Mouse (Mus musculus) hindbrain, embryonic 16.5 days (tissue): ENCODE results near the gene Vmn1r214. TPM values are rescaled to one million over a fixed set of nuclear protein-coding genes. Genes with fewer than 3 reads are reported as not detected.

Source experiments
- ATAC-seq: fragments of 200-750 bp; cut with Nextera tagmentation; 2 replicates; pipeline ENCODE4 v1.8.0; 2017; ENCODE audit warnings: moderate TSS enrichment, moderate library complexity
- H3K27ac ChIP-seq: fragments of 300-500 bp; sonication (generic); 2 replicates; pipeline ENCODE4 v1.5.1; 2014; ENCODE audit warnings: low read depth, mild to moderate bottlenecking, control low read depth, low read length, moderate library complexity
- H3K27me3 ChIP-seq: fragments of 300-500 bp; sonication (generic); replicated peaks from 2 replicates; pipeline ENCODE4 v1.6.1; 2014; ENCODE audit warnings: low read length; ENCODE audit not compliant: control insufficient read depth, insufficient read depth
- H3K36me3 ChIP-seq: fragments of 300-500 bp; sonication (generic); 2 replicates; pipeline ENCODE4 v1.6.1; 2014; ENCODE audit warnings: mild to moderate bottlenecking, low read length, moderate library complexity, mixed read lengths; ENCODE audit not compliant: control insufficient read depth, insufficient read depth
- H3K4me1 ChIP-seq: fragments of 300-500 bp; sonication (generic); 2 replicates; pipeline ENCODE4 v1.6.1; 2014; ENCODE audit warnings: low read depth, low read length; ENCODE audit not compliant: control insufficient read depth, insufficient read depth
- H3K4me2 ChIP-seq: fragments of 300-500 bp; sonication (generic); 2 replicates; pipeline ENCODE4 v1.6.1; 2014; ENCODE audit warnings: mild to moderate bottlenecking, low read length, control low read depth, moderate library complexity
- H3K4me3 ChIP-seq: fragments of 300-500 bp; sonication (generic); 2 replicates; pipeline ENCODE4 v1.5.1; 2014; ENCODE audit warnings: mild to moderate bottlenecking, low read length, control low read depth, moderate library complexity
- H3K9ac ChIP-seq: fragments of 300-500 bp; sonication (generic); 2 replicates; pipeline ENCODE4 v1.6.1; 2014; ENCODE audit warnings: low read depth, mild to moderate bottlenecking, control low read depth, low read length, moderate library complexity
- H3K9me3 ChIP-seq: fragments of 300-500 bp; sonication (generic); 2 replicates; pipeline ENCODE4 v1.6.1; 2014; ENCODE audit warnings: mild to moderate bottlenecking, low read length, moderate library complexity; ENCODE audit not compliant: control insufficient read depth
- WGBS: fragments of 180-500 bp; shearing (Covaris S2); extraction: QIAGEN DNeasy Blood & Tissue Kit; methylation state at CpG from one replicate; pipeline ENCODE4 v1.1.7; 2014; 5-methylcytosine and 5-hydroxymethylcytosine counted together
- polyA plus RNA-seq: library from polyadenylated mRNA; unstranded; fragments of >200 nt; fragmentation: Nextera tagmentation; extraction: Ambion mirVana; gene quantifications from 2 replicates; pipeline ENCODE4 v1.2.1, GENCODE M21; 2015

Gene Vmn1r214
- polyA plus RNA-seq, 1 experiment from 2014 or later = not detected

DNA sequence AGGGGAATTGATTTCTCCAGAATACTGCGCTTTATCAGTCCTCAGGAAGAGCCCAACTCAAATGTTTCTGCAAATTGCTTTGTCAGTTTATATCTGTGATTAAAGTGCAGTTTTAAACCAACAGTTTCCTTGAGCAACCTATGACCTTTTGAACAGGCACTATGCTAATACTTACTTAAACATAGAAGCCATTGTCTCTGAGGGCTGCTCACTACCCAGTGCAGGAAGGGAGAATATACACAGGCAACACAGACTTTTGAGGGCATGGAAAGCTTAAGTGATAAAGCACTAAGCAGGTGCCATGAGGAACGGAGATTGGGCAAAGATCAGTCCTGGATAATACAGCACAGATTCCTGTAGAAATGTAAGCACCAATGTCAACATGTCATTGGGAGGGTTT, 39.1 kb downstream of the Vmn1r214 start:
- H3K36me3 ChIP-seq = no peaks in the 10 kb centered on the region
- 98% methylated on average over 2 of the region's 2 CpGs for WGBS
- no peak for ATAC-seq
- H3K4me1 ChIP-seq = no peaks in the 10 kb centered on the region
- no peak overlapping the region for H3K4me2 ChIP-seq
- no peak overlapping the region for H3K27ac ChIP-seq
- H3K4me3 ChIP-seq = no peak overlapping the region
- H3K9me3 ChIP-seq = no peaks in the 10 kb centered on the region
- H3K9ac ChIP-seq = no peak overlapping the region
- no peaks in the 10 kb centered on the region for H3K27me3 ChIP-seq

Other genes starting within 250 kb of the Vmn1r214 start
- not detected in 2 replicates for gene Vmn1r209, start 220.7 kb upstream of the Vmn1r214 start, polyA plus RNA-seq
- gene Vmn1r210, start 199.1 kb upstream of the Vmn1r214 start, polyA plus RNA-seq = not detected in 2 replicates
- not detected in 2 replicates for gene Vmn1r211, start 172.9 kb upstream of the Vmn1r214 start, polyA plus RNA-seq
- not detected in 2 replicates for gene Vmn1r212, start 146.2 kb upstream of the Vmn1r214 start, polyA plus RNA-seq
- not detected in 2 replicates for gene Vmn1r213, start 22.8 kb upstream of the Vmn1r214 start, polyA plus RNA-seq
- gene Vmn1r215, start 37.6 kb downstream of the Vmn1r214 start, polyA plus RNA-seq = not detected in 2 replicates
- gene Vmn1r217, start 87.8 kb downstream of the Vmn1r214 start, polyA plus RNA-seq = not detected in 2 replicates
- not detected in 2 replicates for gene Vmn1r218, start 102.7 kb downstream of the Vmn1r214 start, polyA plus RNA-seq
- not detected in 2 replicates for gene Vmn1r219, start 128.9 kb downstream of the Vmn1r214 start, polyA plus RNA-seq
- not detected in 2 replicates for gene Vmn1r220, start 157.6 kb downstream of the Vmn1r214 start, polyA plus RNA-seq
- gene Vmn1r221, start 183.7 kb downstream of the Vmn1r214 start, polyA plus RNA-seq = not detected in 2 replicates
- not detected in 2 replicates for gene Vmn1r222, start 205.5 kb downstream of the Vmn1r214 start, polyA plus RNA-seq
- gene Vmn1r223, start 216.7 kb downstream of the Vmn1r214 start, polyA plus RNA-seq = not detected in 2 replicates